Mouse (Mus musculus): ENCODE data around the gene Ipo5. TPM values are rescaled to one million over a fixed set of nuclear protein-coding genes. Genes with fewer than 3 reads are reported as not detected.

The Ipo5 gene
- total RNA-seq (2022), result 100 to 1,000 TPM; 104 to 116 (median 106) TPM

- peak; percentile 82 to 93 for DNase-seq (ENCODE audit: low spot score in 2 of 2)
These were observed at the start of gene Ipo5 for GRCm38 (mm10) chr14:120910733-120911324. TSS of gene Ipo5 (plus strand) at chr14:120911224.

- no peak for DNase-seq (ENCODE audit: low spot score in 2 of 2)
These were observed 47.8 kb upstream of the Ipo5 start for GRCm38 (mm10) chr14:120863205-120863604.

GRCm38 (mm10) chr14:120864896-120865295 lies 46.1 kb upstream of the Ipo5 start:
- DNase-seq (ENCODE audit: low spot score in 2 of 2), result no peak

- DNase-seq (ENCODE audit: low spot score in 2 of 2), result no peak
These were observed 44.5 kb upstream of the Ipo5 start for GRCm38 (mm10) chr14:120866573-120866972.

GRCm38 (mm10) chr14:120867121-120867520 lies 43.9 kb upstream of the Ipo5 start:
- no peak for DNase-seq (ENCODE audit: low spot score in 2 of 2)

GRCm38 (mm10) chr14:120868494-120868893 lies 42.5 kb upstream of the Ipo5 start:
- no peak for DNase-seq (ENCODE audit: low spot score in 2 of 2)

GRCm38 (mm10) chr14:120870736-120871135 lies 40.3 kb upstream of the Ipo5 start:
- no peak for DNase-seq (ENCODE audit: low spot score in 2 of 2)

GRCm38 (mm10) chr14:120874397-120874796 lies 36.6 kb upstream of the Ipo5 start:
- no peak for DNase-seq (ENCODE audit: low spot score in 2 of 2)

- DNase-seq (ENCODE audit: low spot score in 2 of 2), result no peak
These were observed 35.9 kb upstream of the Ipo5 start for GRCm38 (mm10) chr14:120875144-120875543.

- DNase-seq (ENCODE audit: low spot score in 2 of 2), result no peak
These were observed 35.1 kb upstream of the Ipo5 start for GRCm38 (mm10) chr14:120875811-120876388.

GRCm38 (mm10) chr14:120877147-120877546 lies 33.9 kb upstream of the Ipo5 start:
- DNase-seq (ENCODE audit: low spot score in 2 of 2), result no peak

- no peak for DNase-seq (ENCODE audit: low spot score in 2 of 2)
These were observed 32.0 kb upstream of the Ipo5 start for GRCm38 (mm10) chr14:120879026-120879425.

- no peak for DNase-seq (ENCODE audit: low spot score in 2 of 2)
These were observed 30.4 kb upstream of the Ipo5 start for GRCm38 (mm10) chr14:120880601-120881000.

GRCm38 (mm10) chr14:120881054-120881453 lies 30.0 kb upstream of the Ipo5 start:
- DNase-seq (ENCODE audit: low spot score in 2 of 2), result no peak

- DNase-seq (ENCODE audit: low spot score in 2 of 2), result no peak
These were observed 22.3 kb upstream of the Ipo5 start for GRCm38 (mm10) chr14:120888681-120889080.

- DNase-seq (ENCODE audit: low spot score in 2 of 2), result no peak
These were observed 18.7 kb upstream of the Ipo5 start for GRCm38 (mm10) chr14:120892369-120892768.

GRCm38 (mm10) chr14:120896613-120897012 lies 14.4 kb upstream of the Ipo5 start:
- no peak for DNase-seq (ENCODE audit: low spot score in 2 of 2)

- no peak for DNase-seq (ENCODE audit: low spot score in 2 of 2)
These were observed 12.1 kb upstream of the Ipo5 start for GRCm38 (mm10) chr14:120898876-120899275.

GRCm38 (mm10) chr14:120909396-120909795 lies 1.6 kb upstream of the Ipo5 start:
- DNase-seq (ENCODE audit: low spot score in 2 of 2), result no peak

GRCm38 (mm10) chr14:120910320-120910719 lies 704 bp upstream of the Ipo5 start:
- peak; percentile 25 to 62 for DNase-seq (ENCODE audit: low spot score in 2 of 2)

GRCm38 (mm10) chr14:120911388-120911901 lies 421 bp downstream of the Ipo5 start:
- no peak for DNase-seq (ENCODE audit: low spot score in 2 of 2)

GRCm38 (mm10) chr14:120912090-120912710 lies 1.2 kb downstream of the Ipo5 start:
- DNase-seq (ENCODE audit: low spot score in 2 of 2), result no peak

- no peak for DNase-seq (ENCODE audit: low spot score in 2 of 2)
These were observed 1.9 kb downstream of the Ipo5 start for GRCm38 (mm10) chr14:120912916-120913315.
